Mouse (Mus musculus) CH12.LX (cell line): ENCODE results near the gene Ugt1a8.

Source experiments
- CHD1 ChIP-seq: IDR thresholded peaks from 2 replicates; pipeline ENCODE4 v1.6.1; 2012; ENCODE audit warnings: low read depth, low read length, improper control_type of control experiment, inconsistent platforms
- CTCF ChIP-seq, 2 experiments: IDR thresholded peaks in 1 of 2; conservative IDR thresholded peaks in 1 of 2; 2 replicates each; pipeline ENCODE4 v1.5.1; 2011 to 2012; ENCODE audit warnings: low read depth in 2 of 2, low read length in 2 of 2, improper control_type of control experiment in 1 of 2, inconsistent platforms in 1 of 2, mild to moderate bottlenecking in 1 of 2, moderate library complexity in 1 of 2
- EP300 ChIP-seq: IDR thresholded peaks from 2 replicates; pipeline ENCODE4 v1.6.1; 2011; ENCODE audit warnings: low read length, improper control_type of control experiment
- MAX ChIP-seq: IDR thresholded peaks from 2 replicates; pipeline ENCODE4 v1.6.1; 2011; ENCODE audit warnings: low read length, improper control_type of control experiment
- MAZ ChIP-seq: IDR thresholded peaks from 2 replicates; pipeline ENCODE4 v1.6.1; 2012; ENCODE audit warnings: low read depth, mild to moderate bottlenecking, inconsistent platforms, low read length, improper control_type of control experiment, moderate library complexity
- POLR2A ChIP-seq: IDR thresholded peaks from 2 replicates; pipeline ENCODE4 v1.6.1; 2011; ENCODE audit warnings: low read depth, mild to moderate bottlenecking, improper control_type of control experiment, low read length
- TBP ChIP-seq: conservative IDR thresholded peaks from 2 replicates; pipeline ENCODE4 v1.6.1; 2011; ENCODE audit warnings: low read depth, low read length, improper control_type of control experiment
- UBTF ChIP-seq: IDR thresholded peaks from 2 replicates; pipeline ENCODE4 v1.6.1; 2012; ENCODE audit warnings: low read depth, mild to moderate bottlenecking, inconsistent platforms, low read length, improper control_type of control experiment, moderate library complexity
- USF1 ChIP-seq: IDR thresholded peaks from 2 replicates; pipeline ENCODE4 v1.6.1; 2014; ENCODE audit warnings: low read depth, mild to moderate bottlenecking, inconsistent platforms, low read length, improper control_type of control experiment
- ZKSCAN1 ChIP-seq: IDR thresholded peaks from 2 replicates; pipeline ENCODE4 v1.6.1; 2012; ENCODE audit warnings: low read depth, inconsistent platforms, low read length, improper control_type of control experiment, borderline replicate concordance
- ZMIZ1 ChIP-seq: IDR thresholded peaks from 2 replicates; pipeline ENCODE4 v1.6.1; 2012; ENCODE audit warnings: low read depth, mild to moderate bottlenecking, inconsistent platforms, low read length, improper control_type of control experiment

- TF ChIP-seq CTCF (conservative IDR thresholded peaks at IDR 0.05 in 1 of 2, IDR thresholded peaks at IDR 0.05 in 1 of 2; ENCODE audit: low read depth in 2 of 2, low read length in 2 of 2): no peak
- TF ChIP-seq MAX: no peak
- TF ChIP-seq MAZ: no peak
- no peak for TF ChIP-seq ZKSCAN1
- TF ChIP-seq POLR2A: no peak
- TF ChIP-seq ZMIZ1: no peak
- TF ChIP-seq EP300: no peak
- TF ChIP-seq USF1: no peak
- TF ChIP-seq TBP: no peak
- no peak for TF ChIP-seq UBTF
- TF ChIP-seq CHD1: no peak
These were observed 142.0 kb downstream of the Ugt1a8 start for GRCm38 (mm10) chr1:88229566-88229965.
